Mouse (Mus musculus) heart, postnatal 36 days (tissue): ENCODE results near the gene Grb2. TPM values are rescaled to one million over a fixed set of nuclear protein-coding genes. Genes with fewer than 3 reads are reported as not detected.
A peak's percentile ranks its signal among the peaks of the same experiment; 100 is the strongest.
"Not testable (repeated sequence)": the region's sequence is repeated elsewhere in the genome, so short reads cannot be mapped to it uniquely, and the experiment has no call there.

Source experiments
- DNase-seq, 2 experiments: peaks; one replicate each; pipeline ENCODE4 v3.0.0; 2021 to 2022
- intact Hi-C: fragments of 180-260 bp; cut with DNase I; formaldehyde crosslinking; loops from one replicate; pipeline ENCODE4 v1.15.1; 2025
- total RNA-seq, 2 experiments: library from RNA; stranded (reverse); gene quantifications; 2 replicates each; pipeline ENCODE4 v1.2.3; 2021

Grb2 gene
- total RNA-seq, 2 experiments from 2014 or later: 102 to 110 TPM

GRCm38 (mm10) chr11:115654128-115654527 is 54.3 kb downstream of the Grb2 start:
- DNase-seq: no peak
- intact Hi-C loops: no loop called here

- DNase-seq: no peak
- intact Hi-C loops: no loop called here
Observed at GRCm38 (mm10) chr11:115653194-115653593, 55.2 kb downstream of the Grb2 start.

GRCm38 (mm10) chr11:115651680-115652079 is 56.7 kb downstream of the Grb2 start:
- intact Hi-C loops: loop anchor here (1.0 kb wide), 1 partner anchor 10 kb away; no protein-coding TSS in a partner anchor
- DNase-seq: no peak

- DNase-seq: no peak
- intact Hi-C loops: loop anchor here (5.0 kb wide), 1 partner anchor 163 kb away; the partner anchor contains the start of genes Caskin2 and Tsen54
Observed at GRCm38 (mm10) chr11:115649706-115650105, 58.7 kb downstream of the Grb2 start.

- DNase-seq: peak; percentile 58 to 63
- intact Hi-C loops: loop anchor here (1.0 to 5.0 kb wide), 2 partner anchors 67 to 165 kb away; partner anchors contain the start of genes Caskin2 and Tsen54
Observed at GRCm38 (mm10) chr11:115647459-115647858, 60.9 kb downstream of the Grb2 start.

- no peak for DNase-seq
- intact Hi-C loops: loop anchor here (5.0 kb wide), 1 partner anchor 166 kb away; the partner anchor contains the start of genes Caskin2 and Tsen54
Observed at GRCm38 (mm10) chr11:115646439-115646838, 62.0 kb downstream of the Grb2 start.

- not testable (repeated sequence) for DNase-seq
- intact Hi-C loops: loop anchor here (5.0 kb wide), 1 partner anchor 167 kb away; the partner anchor contains the start of genes Caskin2 and Tsen54
Observed at GRCm38 (mm10) chr11:115645498-115645897, 62.9 kb downstream of the Grb2 start.

- no peak for DNase-seq
- intact Hi-C loops: no loop called here
Observed at GRCm38 (mm10) chr11:115644308-115644707, 64.1 kb downstream of the Grb2 start.

- intact Hi-C loops: no loop called here
- no peak for DNase-seq
Observed at GRCm38 (mm10) chr11:115643265-115643664, 65.1 kb downstream of the Grb2 start.

- intact Hi-C loops: no loop called here
- DNase-seq: no peak
Observed at GRCm38 (mm10) chr11:115642705-115643104, 65.7 kb downstream of the Grb2 start.

- intact Hi-C loops: no loop called here
- DNase-seq: no peak
Observed at GRCm38 (mm10) chr11:115641664-115642036, 66.7 kb downstream of the Grb2 start.

GRCm38 (mm10) chr11:115640978-115641663 is 67.3 kb downstream of the Grb2 start:
- intact Hi-C loops: no loop called here
- no peak for DNase-seq

GRCm38 (mm10) chr11:115640311-115640828 is 68.0 kb downstream of the Grb2 start:
- intact Hi-C loops: no loop called here
- DNase-seq: no peak

GRCm38 (mm10) chr11:115639540-115639939 is 68.9 kb downstream of the Grb2 start:
- no peak for DNase-seq
- intact Hi-C loops: no loop called here

GRCm38 (mm10) chr11:115638498-115639409 is 69.6 kb downstream of the Grb2 start:
- intact Hi-C loops: no loop called here
- no peak for DNase-seq

GRCm38 (mm10) chr11:115636960-115637359 is 71.4 kb downstream of the Grb2 start:
- intact Hi-C loops: no loop called here
- no peak for DNase-seq

GRCm38 (mm10) chr11:115635484-115635883 is 72.9 kb downstream of the Grb2 start:
- intact Hi-C loops: no loop called here
- DNase-seq: no peak

GRCm38 (mm10) chr11:115635041-115635440 is 73.4 kb downstream of the Grb2 start:
- intact Hi-C loops: no loop called here
- no peak for DNase-seq

- DNase-seq: no peak
- intact Hi-C loops: no loop called here
Observed at GRCm38 (mm10) chr11:115634109-115634508, 74.3 kb downstream of the Grb2 start.

- DNase-seq: no peak
- intact Hi-C loops: no loop called here
Observed at GRCm38 (mm10) chr11:115632862-115633261, 75.5 kb downstream of the Grb2 start.

- DNase-seq: no peak
- intact Hi-C loops: no loop called here
Observed at GRCm38 (mm10) chr11:115632247-115632646, 76.2 kb downstream of the Grb2 start.
